Mouse (Mus musculus): ENCODE results near the gene Slit1. TPM values are rescaled to one million over a fixed set of nuclear protein-coding genes. Genes with fewer than 3 reads are reported as not detected.

Gene Slit1
- polyA plus RNA-seq, 1 experiment = 0.06 TPM

DNA sequence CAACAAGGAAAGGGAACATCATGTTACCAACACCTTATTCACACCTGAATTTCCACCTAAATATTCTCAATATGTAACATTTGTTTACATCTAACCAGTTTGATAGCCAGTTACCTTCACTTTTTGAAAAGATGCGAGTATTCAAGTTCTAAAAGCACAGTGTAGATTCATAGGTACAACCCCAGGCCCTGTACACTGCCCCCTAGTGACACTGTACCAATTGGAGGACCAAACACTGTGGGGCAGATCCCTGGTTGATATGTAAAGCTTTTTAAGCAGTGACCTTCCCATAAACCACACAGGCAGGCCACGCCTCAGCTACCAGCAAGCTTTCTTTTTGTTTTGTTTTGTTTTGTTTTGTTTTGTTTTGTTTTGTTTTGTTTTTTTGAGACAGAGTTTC is 57.3 kb downstream of the Slit1 start:
- no peak overlapping the region for H3K4me3 ChIP-seq (replicated peaks)
- peaks cover 2% of the 10 kb centered on the region; the same call in 1 of the 2 replicates for H3K27me3 ChIP-seq (ENCODE audit: control insufficient read depth)
- TF ChIP-seq TAL1 (IDR thresholded peaks at IDR 0.05; ENCODE audit: low read length) (no peak), GATA1 (IDR thresholded peaks at IDR 0.05; ENCODE audit: low read length) (no peak)
- no peaks in the 10 kb centered on the region for H3K36me3 ChIP-seq (ENCODE audit: control insufficient read depth)
- no peaks in the 10 kb centered on the region for H3K9me3 ChIP-seq (ENCODE audit: control insufficient read depth, low read length)
- no peaks in the 10 kb centered on the region for H3K4me1 ChIP-seq (ENCODE audit: control insufficient read depth)

DNA sequence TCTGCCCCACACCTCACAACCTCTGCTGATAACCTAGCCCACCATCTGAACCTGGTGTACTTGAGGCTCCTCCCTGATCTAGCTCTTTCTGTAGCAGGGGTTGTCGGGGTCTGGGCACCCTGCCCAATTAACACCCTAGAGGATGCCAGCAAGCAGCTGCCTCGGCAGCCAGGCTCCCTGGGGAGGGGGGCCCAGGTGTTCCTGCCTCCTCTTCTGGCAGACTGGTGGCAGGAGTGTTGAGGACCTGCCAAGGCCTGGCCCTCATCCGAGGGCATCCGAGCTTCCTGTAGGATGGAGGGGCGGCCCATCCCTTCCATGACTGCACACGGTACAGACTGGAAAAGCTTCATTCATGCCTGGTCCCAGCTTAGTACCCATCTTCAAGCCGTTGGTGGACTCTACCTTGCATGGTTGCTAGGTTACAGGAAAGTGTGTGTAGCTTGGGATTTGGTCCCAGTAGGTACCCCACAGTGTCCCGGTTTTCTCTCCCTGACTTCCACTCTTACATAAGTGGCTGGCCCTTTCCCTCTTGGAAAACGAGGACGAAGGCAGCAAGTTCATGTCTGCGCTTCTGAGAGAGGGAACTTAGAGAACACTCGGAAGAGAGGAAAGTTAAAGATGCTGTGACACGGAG is 57.9 kb downstream of the Slit1 start:
- H3K4me3 ChIP-seq (replicated peaks) = no peak overlapping the region
- no peak for TF ChIP-seq TAL1 (IDR thresholded peaks at IDR 0.05; ENCODE audit: low read length)
- no peak for TF ChIP-seq GATA1 (IDR thresholded peaks at IDR 0.05; ENCODE audit: low read length)
- peaks cover 2% of the 10 kb centered on the region; the same call in 1 of the 2 replicates for H3K27me3 ChIP-seq (ENCODE audit: control insufficient read depth)
- H3K4me1 ChIP-seq (ENCODE audit: control insufficient read depth) = no peaks in the 10 kb centered on the region
- H3K9me3 ChIP-seq (ENCODE audit: control insufficient read depth, low read length) = no peaks in the 10 kb centered on the region
- no peaks in the 10 kb centered on the region for H3K36me3 ChIP-seq (ENCODE audit: control insufficient read depth)

DNA sequence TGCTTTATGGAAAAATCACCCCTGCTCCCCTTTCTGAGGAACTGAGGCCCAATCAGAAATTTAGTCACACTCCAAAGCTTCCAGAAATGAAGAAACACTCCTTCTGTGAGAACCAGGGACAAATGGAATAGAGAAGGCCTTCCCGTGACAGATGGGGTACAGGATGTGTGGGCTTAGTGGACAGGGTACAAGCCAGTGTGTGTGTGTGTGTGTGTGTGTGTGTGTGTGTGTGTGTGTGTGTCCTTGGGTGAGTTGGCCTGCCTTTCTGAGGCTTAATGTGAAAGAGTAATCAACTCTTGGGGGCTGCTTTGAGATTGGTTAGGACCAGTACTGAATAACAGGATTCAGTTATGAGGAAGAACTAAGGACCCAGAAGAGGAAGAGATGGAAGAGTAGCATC is 58.6 kb downstream of the Slit1 start:
- Histone ChIP-seq H3K27me3 (ENCODE audit: control insufficient read depth) (peaks cover 2% of the 10 kb centered on the region; the same call in 1 of the 2 replicates), H3K4me3 (replicated peaks) (no peak overlapping the region), H3K4me1 (ENCODE audit: control insufficient read depth) (peaks cover 4% of the 10 kb centered on the region), H3K9me3 (ENCODE audit: control insufficient read depth, low read length) (peaks cover 4% of the 10 kb centered on the region), H3K36me3 (ENCODE audit: control insufficient read depth) (no peaks in the 10 kb centered on the region)
- TF ChIP-seq GATA1 (IDR thresholded peaks at IDR 0.05; ENCODE audit: low read length) = no peak
- no peak for TF ChIP-seq TAL1 (IDR thresholded peaks at IDR 0.05; ENCODE audit: low read length)

DNA sequence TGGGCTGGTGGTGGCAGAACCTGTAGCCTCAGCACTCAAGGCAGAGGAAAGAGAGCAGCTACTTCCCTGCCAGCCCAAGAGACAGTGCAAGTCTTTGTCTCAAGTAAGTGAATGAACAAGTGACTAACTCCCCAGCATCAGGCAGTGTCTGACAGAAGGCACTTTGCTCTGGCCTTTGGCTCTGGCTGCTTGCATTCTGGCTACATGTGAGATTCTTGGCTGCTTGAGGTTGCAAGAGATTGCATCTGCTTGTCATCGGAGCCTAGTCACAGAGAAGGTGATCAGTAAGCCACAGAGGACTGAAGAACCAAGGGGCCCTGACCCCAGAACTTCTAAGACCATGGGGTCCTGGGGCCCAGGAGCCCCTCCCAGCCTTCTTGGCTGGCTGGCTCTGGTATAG is 59.5 kb downstream of the Slit1 start:
- Histone ChIP-seq H3K4me1 (ENCODE audit: control insufficient read depth) (peaks cover 4% of the 10 kb centered on the region), H3K4me3 (replicated peaks) (no peak overlapping the region), H3K36me3 (ENCODE audit: control insufficient read depth) (no peaks in the 10 kb centered on the region), H3K27me3 (ENCODE audit: control insufficient read depth) (peaks cover 3% of the 10 kb centered on the region; the same call in 1 of the 2 replicates), H3K9me3 (ENCODE audit: control insufficient read depth, low read length) (peaks cover 4% of the 10 kb centered on the region)
- TF ChIP-seq TAL1 (IDR thresholded peaks at IDR 0.05; ENCODE audit: low read length) (no peak), GATA1 (IDR thresholded peaks at IDR 0.05; ENCODE audit: low read length) (no peak)

DNA sequence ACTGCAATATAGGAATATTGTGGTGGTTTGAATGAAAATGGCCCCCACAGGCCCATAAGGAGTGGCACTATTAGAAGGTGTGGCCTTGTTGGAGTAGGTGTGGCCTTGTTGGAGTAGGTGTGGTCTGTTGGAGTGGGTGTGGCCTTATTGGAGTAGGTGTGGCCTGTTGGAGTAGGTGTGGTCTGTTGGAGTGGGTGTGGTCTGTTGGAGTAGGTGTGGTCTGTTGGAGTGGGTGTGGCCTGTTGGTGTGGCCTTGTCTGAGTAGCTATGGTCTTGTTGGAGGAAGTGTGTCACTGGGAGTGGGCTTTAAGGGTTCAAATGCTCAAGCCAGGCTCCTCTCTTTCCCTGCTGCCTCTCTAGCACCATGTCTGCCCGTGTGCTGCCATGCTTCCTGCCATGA is 63.2 kb downstream of the Slit1 start:
- Histone ChIP-seq H3K9me3 (ENCODE audit: control insufficient read depth, low read length) (peaks cover 4% of the 10 kb centered on the region), H3K36me3 (ENCODE audit: control insufficient read depth) (no peaks in the 10 kb centered on the region), H3K4me3 (replicated peaks) (no peak overlapping the region), H3K4me1 (ENCODE audit: control insufficient read depth) (peaks cover 4% of the 10 kb centered on the region), H3K27me3 (ENCODE audit: control insufficient read depth) (peaks cover 20% of the 10 kb centered on the region)
- no peak for TF ChIP-seq GATA1 (IDR thresholded peaks at IDR 0.05; ENCODE audit: low read length)
- TF ChIP-seq TAL1 (IDR thresholded peaks at IDR 0.05; ENCODE audit: low read length) = no peak

DNA sequence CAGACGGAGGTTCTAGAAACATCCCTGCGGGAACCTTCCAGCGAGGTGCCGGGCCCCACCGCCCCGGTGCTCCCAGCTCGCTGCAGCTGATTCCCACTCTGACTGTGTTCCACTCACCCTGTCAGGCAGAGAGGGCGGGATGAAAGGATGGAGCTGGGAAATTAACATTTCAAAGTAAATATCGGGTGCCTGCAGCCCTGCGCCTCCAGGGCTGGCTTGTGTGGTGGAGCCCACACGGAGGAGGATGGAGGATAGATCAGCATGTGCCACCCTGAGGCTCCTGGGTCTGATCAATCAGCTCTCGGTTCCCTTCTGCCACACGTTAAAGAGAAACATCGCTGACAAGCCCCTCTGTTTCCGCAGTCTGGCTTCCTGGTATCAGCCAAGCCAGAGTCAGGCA is 64.4 kb downstream of the Slit1 start:
- H3K36me3 ChIP-seq (ENCODE audit: control insufficient read depth) = no peaks in the 10 kb centered on the region
- H3K4me3 ChIP-seq (replicated peaks) = no peak overlapping the region
- peaks cover 4% of the 10 kb centered on the region for H3K9me3 ChIP-seq (ENCODE audit: control insufficient read depth, low read length)
- no peak for TF ChIP-seq TAL1 (IDR thresholded peaks at IDR 0.05; ENCODE audit: low read length)
- no peak for TF ChIP-seq GATA1 (IDR thresholded peaks at IDR 0.05; ENCODE audit: low read length)
- H3K27me3 ChIP-seq (ENCODE audit: control insufficient read depth) = peaks cover 20% of the 10 kb centered on the region
- H3K4me1 ChIP-seq (ENCODE audit: control insufficient read depth) = peaks cover 4% of the 10 kb centered on the region

DNA sequence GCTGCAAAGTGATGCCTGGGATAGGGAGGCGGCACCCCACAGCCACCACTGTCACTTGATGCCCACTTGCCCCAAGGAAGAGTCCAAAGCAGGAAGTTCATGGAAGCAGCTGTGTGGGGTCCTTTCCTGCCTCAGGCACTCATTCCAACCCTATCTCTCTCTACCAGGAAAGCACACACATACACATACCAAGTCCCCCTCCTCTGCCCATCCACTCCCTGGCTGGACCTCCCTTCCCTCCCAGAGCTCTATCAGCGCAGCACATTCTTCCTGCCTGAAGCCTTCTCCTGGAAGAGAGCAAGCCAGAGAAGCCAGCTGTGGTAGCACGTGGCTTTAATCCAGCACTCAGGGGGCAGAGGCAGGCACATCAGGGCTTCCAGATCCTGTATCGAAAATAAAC is 65.9 kb downstream of the Slit1 start:
- no peaks in the 10 kb centered on the region for H3K36me3 ChIP-seq (ENCODE audit: control insufficient read depth)
- peaks cover 4% of the 10 kb centered on the region for H3K9me3 ChIP-seq (ENCODE audit: control insufficient read depth, low read length)
- peaks cover 20% of the 10 kb centered on the region for H3K27me3 ChIP-seq (ENCODE audit: control insufficient read depth)
- TF ChIP-seq GATA1 (IDR thresholded peaks at IDR 0.05; ENCODE audit: low read length) = no peak
- no peak for TF ChIP-seq TAL1 (IDR thresholded peaks at IDR 0.05; ENCODE audit: low read length)
- peaks cover 4% of the 10 kb centered on the region for H3K4me1 ChIP-seq (ENCODE audit: control insufficient read depth)
- H3K4me3 ChIP-seq (replicated peaks) = no peak overlapping the region

DNA sequence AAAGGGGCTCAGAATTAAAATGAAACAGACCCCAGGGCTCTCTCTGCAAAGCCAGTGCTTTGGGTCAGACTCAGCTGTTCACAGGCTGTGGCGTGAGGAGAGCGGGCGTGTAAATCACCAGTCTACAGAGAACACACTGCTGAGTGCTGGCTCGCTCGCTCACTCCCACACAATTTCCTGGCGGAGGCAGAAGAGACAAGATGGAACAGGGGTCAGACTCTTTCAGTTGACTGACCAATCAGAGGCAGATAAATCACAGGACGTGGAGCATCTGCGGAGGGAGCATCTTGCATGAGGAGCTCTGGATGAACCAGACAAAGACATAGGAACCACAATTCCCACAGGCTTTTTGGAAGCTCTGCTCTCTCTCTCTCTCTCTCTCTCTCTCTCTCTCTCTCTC is 67.9 kb downstream of the Slit1 start:
- Histone ChIP-seq H3K27me3 (ENCODE audit: control insufficient read depth) (peaks cover 20% of the 10 kb centered on the region), H3K9me3 (ENCODE audit: control insufficient read depth, low read length) (peaks cover 4% of the 10 kb centered on the region), H3K36me3 (ENCODE audit: control insufficient read depth) (no peaks in the 10 kb centered on the region), H3K4me3 (replicated peaks) (no peak overlapping the region), H3K4me1 (ENCODE audit: control insufficient read depth) (peaks cover 4% of the 10 kb centered on the region)
- TF ChIP-seq GATA1 (IDR thresholded peaks at IDR 0.05; ENCODE audit: low read length) (no peak), TAL1 (IDR thresholded peaks at IDR 0.05; ENCODE audit: low read length) (no peak)

DNA sequence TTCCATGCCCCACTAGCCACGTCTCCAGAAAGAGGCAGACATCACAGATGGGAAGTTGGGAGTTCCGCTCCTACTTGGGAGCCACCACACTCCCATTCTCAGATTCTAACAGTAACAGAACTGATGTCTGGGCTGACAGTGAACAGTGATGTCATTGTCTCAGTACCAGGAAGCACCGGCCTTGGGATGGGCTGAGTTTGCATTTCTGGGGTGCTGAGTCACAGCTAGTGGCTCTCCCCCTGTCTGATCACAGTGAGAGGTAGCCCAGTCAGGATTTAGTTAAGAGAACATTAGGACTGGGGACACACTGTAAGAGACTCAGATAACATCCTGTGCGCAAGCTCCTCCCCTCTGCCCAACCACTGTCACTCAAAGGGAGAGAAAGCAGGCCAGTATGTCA is 69.1 kb downstream of the Slit1 start:
- TF ChIP-seq TAL1 (IDR thresholded peaks at IDR 0.05; ENCODE audit: low read length) (no peak), GATA1 (IDR thresholded peaks at IDR 0.05; ENCODE audit: low read length) (no peak)
- H3K4me3 ChIP-seq (replicated peaks) = no peak overlapping the region

DNA sequence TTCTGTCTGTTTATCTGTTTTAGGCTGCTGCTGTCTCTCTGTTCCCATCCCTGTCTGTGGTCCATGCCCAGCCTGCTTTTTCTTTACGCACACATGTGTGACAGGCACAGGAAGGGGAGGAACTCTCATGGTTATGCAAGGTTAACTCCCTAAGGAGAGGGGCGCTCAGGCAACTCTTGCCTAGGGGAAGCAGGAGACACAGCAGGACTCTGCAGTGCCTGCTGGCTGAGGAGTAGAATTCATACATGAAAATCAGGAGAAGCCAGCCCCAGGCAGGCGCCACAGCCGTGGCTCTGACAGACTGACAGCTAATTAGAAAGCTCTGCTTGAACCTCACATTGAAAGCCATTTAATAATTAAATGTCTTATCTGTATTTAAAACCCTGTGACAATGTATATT is 70.6 kb downstream of the Slit1 start:
- Histone ChIP-seq H3K27me3 (ENCODE audit: control insufficient read depth) (peaks cover 21% of the 10 kb centered on the region), H3K4me1 (ENCODE audit: control insufficient read depth) (no peaks in the 10 kb centered on the region), H3K36me3 (ENCODE audit: control insufficient read depth) (no peaks in the 10 kb centered on the region), H3K9me3 (ENCODE audit: control insufficient read depth, low read length) (no peaks in the 10 kb centered on the region), H3K4me3 (replicated peaks) (no peak overlapping the region)
- TF ChIP-seq GATA1 (IDR thresholded peaks at IDR 0.05; ENCODE audit: low read length) = no peak
- no peak for TF ChIP-seq TAL1 (IDR thresholded peaks at IDR 0.05; ENCODE audit: low read length)

More for the DNA sequence above, 69.1 kb downstream of the Slit1 start:
- Histone ChIP-seq H3K36me3 (ENCODE audit: control insufficient read depth) (no peaks in the 10 kb centered on the region), H3K4me1 (ENCODE audit: control insufficient read depth) (no peaks in the 10 kb centered on the region), H3K9me3 (ENCODE audit: control insufficient read depth, low read length) (no peaks in the 10 kb centered on the region), H3K27me3 (ENCODE audit: control insufficient read depth) (peaks cover 20% of the 10 kb centered on the region)
